Comparison of ENCODE assay signal across 8 mouse cellular contexts in genomic region chr10:94521776-94522175, GRCm38 (mm10).
DNase-seq lines count a peak whose midpoint lies in the region; ATAC-seq and TF ChIP-seq lines count a peak whose summit lies in the region.
"Had no signal": no experiment of that assay in that cellular context is flagged by ENCODE, and none has a peak within 500 bp of the region (broad histone marks: within the 10 kb centered on the region; RNA-seq: fewer than 3 reads in every experiment).

No protein-coding gene starts in this region.

- H3K4me1 ChIP-seq in heart, embryonic 13.5 days = peaks cover 63% of the 10 kb centered on the region
- H3K4me1 ChIP-seq in G1E (ENCODE audit: insufficient read depth, low read depth, low read length) = peaks cover 86% of the 10 kb centered on the region
- peaks cover 27% of the 10 kb centered on the region for H3K4me1 ChIP-seq in kidney, embryonic 15.5 days

- H3K27ac ChIP-seq in heart, embryonic 13.5 days (replicated peaks) = peak overlapping the region; percentile 13; the same call in 1 of the 2 replicates
- H3K27ac ChIP-seq in kidney, embryonic 15.5 days = no peak overlapping the region

- H3K4me3 ChIP-seq in heart, embryonic 13.5 days = no peak overlapping the region
- peak overlapping the region; percentile 62 for H3K4me3 ChIP-seq in G1E (ENCODE audit: low read depth, low read length)
- H3K4me3 ChIP-seq in kidney, embryonic 15.5 days (replicated peaks) = no peak overlapping the region

- intact Hi-C loops in heart, postnatal 14 days (cut with DNase I) = no loop called here
- intact Hi-C loops in left cerebral cortex, postnatal 25 days (cut with DNase I) = loop anchor here (5.0 kb wide), 1 partner anchor 76 kb away; no protein-coding TSS in a partner anchor

- no peaks in the 10 kb centered on the region for H3K36me3 ChIP-seq in heart, embryonic 13.5 days
- H3K36me3 ChIP-seq in G1E (replicated peaks) = peaks cover 20% of the 10 kb centered on the region
- H3K36me3 ChIP-seq in kidney, embryonic 15.5 days = no peaks in the 10 kb centered on the region

- WGBS in heart, embryonic 13.5 days = 22% methylated on average over 9 of the region's 10 CpGs
- 38% methylated on average over 10 of the region's 10 CpGs for WGBS in kidney, embryonic 15.5 days

- no peaks in the 10 kb centered on the region for H3K9me3 ChIP-seq in heart, embryonic 13.5 days
- H3K9me3 ChIP-seq in G1E (replicated peaks) = no peaks in the 10 kb centered on the region
- H3K9me3 ChIP-seq in kidney, embryonic 15.5 days (replicated peaks) = no peaks in the 10 kb centered on the region

- H3K27me3 ChIP-seq in heart, embryonic 13.5 days (replicated peaks) = no peaks in the 10 kb centered on the region
- H3K27me3 ChIP-seq in G1E (ENCODE audit: insufficient read depth, low read length) = no peaks in the 10 kb centered on the region
- peaks cover 17% of the 10 kb centered on the region for H3K27me3 ChIP-seq in kidney, embryonic 15.5 days

- H3K4me2 ChIP-seq in heart, embryonic 13.5 days = no peak overlapping the region
- H3K4me2 ChIP-seq in kidney, embryonic 15.5 days = no peak overlapping the region

- DNase-seq in heart, postnatal 14 days = no peak
- peak; percentile 65 for DNase-seq in G1E (ENCODE audit: low spot score)
- no peak for DNase-seq in left cerebral cortex, postnatal 25 days (ENCODE audit: low spot score in 2 of 2)

- no peak for TF ChIP-seq CTCF in G1E (IDR thresholded peaks at IDR 0.05; ENCODE audit: low read depth, low read length)

- no peak for ATAC-seq in heart, embryonic 13.5 days (ENCODE audit: extremely low read depth, insufficient number of reproducible peaks, low FRiP score, low TSS enrichment)
- peak; percentile 63 for ATAC-seq in G1E (ENCODE audit: extremely low read depth, insufficient number of reproducible peaks, low FRiP score, poor library complexity, severe bottlenecking)
- peak; percentile 69 for ATAC-seq in common myeloid progenitor, adult 5-6 weeks (replicated peaks; ENCODE audit: low read depth, poor library complexity, severe bottlenecking)
- peak; percentile 71 for ATAC-seq in megakaryocyte progenitor cell, adult 5-6 weeks (replicated peaks; ENCODE audit: poor library complexity)
- ATAC-seq in kidney, embryonic 15.5 days (replicated peaks; ENCODE audit: low FRiP score) = no peak
- ATAC-seq: forebrain, embryonic 14.5 days had no signal

- H3K9ac ChIP-seq in heart, embryonic 13.5 days = no peak overlapping the region
- H3K9ac ChIP-seq in kidney, embryonic 15.5 days = no peak overlapping the region

Comparison
In these comparisons a context has a peak if more than half of its experiments do, and no peak if none do; other contexts are left out.
1. ATAC-seq: peak in G1E (single experiment), common myeloid progenitor, adult 5-6 weeks (single experiment) and megakaryocyte progenitor cell, adult 5-6 weeks (single experiment); none in heart, embryonic 13.5 days (single experiment) and kidney, embryonic 15.5 days (single experiment).